Mouse (Mus musculus) ES-E14 (cell line): ENCODE results near the gene Vmn1r7.

ENCODE experiments used
- CHD2 ChIP-seq: IDR thresholded peaks from 2 replicates; pipeline ENCODE4 v1.6.1; 2014; ENCODE audit warnings: mild to moderate bottlenecking, low read depth, low read length, inconsistent platforms
- HCFC1 ChIP-seq: IDR thresholded peaks from 2 replicates; pipeline ENCODE4 v1.6.1; 2012; ENCODE audit warnings: low read length, inconsistent platforms, borderline replicate concordance; ENCODE audit not compliant: insufficient read depth
- ZC3H11A ChIP-seq: IDR thresholded peaks from 2 replicates; pipeline ENCODE4 v1.6.1; 2012; ENCODE audit warnings: low read depth, mild to moderate bottlenecking, inconsistent platforms, low read length, borderline replicate concordance
- ZNF384 ChIP-seq: IDR thresholded peaks from 2 replicates; pipeline ENCODE4 v1.6.1; 2012; ENCODE audit warnings: low read depth, low read length, inconsistent platforms

GRCm38 (mm10) chr6:57031984-57032383 is 6.9 kb upstream of the Vmn1r7 start, which contains the start of gene Vmn1r8:
- TF ChIP-seq ZC3H11A: no peak
- TF ChIP-seq CHD2: no peak
- no peak for TF ChIP-seq HCFC1
- TF ChIP-seq ZNF384: no peak
